Mouse (Mus musculus): Measurements from ENCODE around the gene Col16a1.

- TF ChIP-seq CHD2 (IDR thresholded peaks at IDR 0.05; ENCODE audit: low read depth, low read length) (no peak), ZNF384 (IDR thresholded peaks at IDR 0.05; ENCODE audit: low read depth, low read length) (no peak)
These were observed 61.3 kb downstream of the Col16a1 start for GRCm38 (mm10) chr4:130108929-130109328.

Data from ES-E14 (cell line).